Mouse (Mus musculus) adrenal gland, adult 8-10 months (tissue): Measurements from ENCODE around the gene Rev1. TPM values are rescaled to one million over a fixed set of nuclear protein-coding genes. Genes with fewer than 3 reads are reported as not detected.
A peak's percentile ranks its signal among the peaks of the same experiment; 100 is the strongest.
"Not testable (repeated sequence)": the region's sequence is repeated elsewhere in the genome, so short reads cannot be mapped to it uniquely, and the experiment has no call there.

Experiments
- DNase-seq: peaks from one replicate; pipeline ENCODE4 v3.0.0; 2022
- total RNA-seq, 4 experiments: library from RNA; stranded (reverse); gene quantifications; 2 replicates each; pipeline ENCODE4 v1.2.4; 2022

The Rev1 gene
- total RNA-seq, 4 experiments from 2014 or later, result 24.0 to 40.3 (median 30.9) TPM

DNA sequence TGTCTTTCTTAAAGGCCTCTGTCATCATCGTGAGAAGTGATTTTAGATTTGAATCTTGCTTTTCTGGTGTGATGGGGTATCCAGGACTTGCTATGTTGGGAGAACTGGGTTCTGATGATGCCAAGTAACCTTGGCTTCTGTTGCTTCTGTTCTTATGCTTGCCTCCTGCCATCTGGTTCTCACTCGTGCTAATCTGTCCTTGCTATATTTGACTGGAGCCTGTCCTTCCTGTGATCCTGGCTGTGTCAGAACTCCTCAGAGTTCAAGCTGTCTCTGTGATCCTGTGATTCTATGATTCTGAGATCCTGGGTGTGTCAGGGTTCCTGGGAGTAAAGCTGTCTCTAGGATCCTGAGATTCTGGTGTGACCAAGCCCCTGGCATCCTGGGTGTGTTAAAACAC lies 67.4 kb downstream of the Rev1 start:
- not testable (repeated sequence) for DNase-seq

DNA sequence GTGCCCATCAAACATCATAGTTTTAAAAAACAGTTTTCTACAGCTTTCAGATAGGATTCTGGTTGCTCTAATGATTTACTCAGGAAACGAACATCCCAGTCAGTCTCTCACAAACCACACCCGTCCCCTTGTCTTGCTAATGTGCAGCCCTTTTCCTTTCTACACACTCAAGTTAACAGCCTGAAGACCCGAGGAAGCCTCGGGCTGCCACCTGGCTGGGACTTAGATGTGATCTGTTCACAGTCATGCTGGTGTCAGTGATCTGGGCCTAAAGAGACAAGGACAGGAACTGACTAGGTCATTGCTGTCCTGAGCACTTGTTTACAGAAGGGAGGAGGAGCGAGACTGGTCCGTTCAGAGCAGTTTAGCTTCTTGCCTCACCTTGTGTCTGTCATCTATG lies 71.2 kb downstream of the Rev1 start:
- no peak for DNase-seq

DNA sequence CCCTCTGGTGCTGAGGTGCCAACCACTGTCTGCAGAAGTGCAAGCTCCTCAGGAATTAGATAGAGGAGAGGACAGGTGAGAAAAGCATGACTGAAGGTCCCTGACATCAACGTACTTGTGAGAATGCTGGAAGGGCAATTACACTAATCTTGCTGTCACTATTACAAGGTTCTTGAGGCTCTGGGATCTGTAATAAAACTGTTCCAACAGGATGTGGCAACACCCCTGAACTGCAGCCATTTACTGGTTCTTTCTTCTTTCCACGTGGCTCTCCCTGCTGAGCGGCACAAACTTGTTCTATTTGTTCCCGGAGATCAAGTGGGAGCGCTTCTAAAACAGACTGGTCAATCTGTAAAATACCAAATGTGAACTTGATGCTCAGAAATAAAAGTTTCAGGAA lies 74.4 kb downstream of the Rev1 start:
- peak; percentile 19 for DNase-seq

DNA sequence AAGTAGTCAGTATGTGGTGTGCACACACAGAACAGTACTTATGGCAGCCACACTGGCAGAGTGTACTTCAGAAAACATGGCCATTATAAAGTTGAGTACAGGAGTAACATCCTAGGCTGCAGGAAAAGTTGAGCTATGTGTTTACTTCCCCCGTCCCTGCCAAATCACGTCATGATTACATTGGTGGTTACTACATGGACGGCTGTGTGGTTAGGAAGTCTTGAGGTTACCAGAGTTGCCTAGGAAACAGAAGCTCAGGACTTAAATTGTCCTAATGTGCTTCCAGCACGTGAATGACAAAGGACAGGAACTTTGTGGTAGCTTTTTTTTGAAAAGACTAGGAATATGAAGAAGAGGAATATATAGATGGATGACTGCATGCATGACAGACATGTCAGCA lies 80.0 kb downstream of the Rev1 start:
- DNase-seq, result no peak

DNA sequence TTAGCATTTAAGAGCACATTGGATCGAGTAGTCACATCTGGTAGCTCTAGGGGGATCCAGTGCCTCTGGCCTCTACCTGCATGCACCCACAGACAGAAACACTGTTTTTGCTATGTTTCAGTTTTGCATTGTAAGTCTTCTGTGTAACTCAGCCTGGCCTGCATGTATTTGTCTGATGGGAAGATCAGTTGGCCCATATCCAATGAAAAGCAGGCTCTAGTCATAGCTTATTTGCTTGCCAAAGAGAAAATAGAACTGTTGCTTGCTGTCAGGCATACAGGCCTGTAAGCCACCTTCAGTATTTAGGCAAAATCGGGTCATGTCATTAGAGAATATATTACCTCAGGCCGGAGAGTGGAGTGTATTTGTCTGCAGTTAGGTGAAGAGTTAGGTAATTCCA lies 81.5 kb downstream of the Rev1 start:
- no peak for DNase-seq

DNA sequence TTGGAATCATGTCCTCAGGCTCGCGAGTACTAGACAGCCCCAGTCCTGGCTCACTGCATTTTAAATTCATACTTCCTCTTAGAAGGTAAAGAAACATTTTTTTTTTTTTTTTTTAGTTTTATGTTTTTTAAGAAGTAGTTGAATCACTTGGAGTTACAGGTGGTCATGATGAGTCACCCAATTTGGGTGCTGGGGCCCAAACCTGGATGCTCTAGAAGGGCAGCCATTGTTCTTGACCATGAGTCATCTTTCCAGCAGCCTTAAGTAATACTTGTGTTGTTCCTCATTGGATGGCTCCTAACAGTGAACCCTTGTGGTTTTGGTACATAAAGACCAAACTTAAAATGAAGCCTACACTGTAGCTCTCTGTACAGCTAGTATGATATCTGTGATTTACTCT lies 90.7 kb downstream of the Rev1 start:
- DNase-seq, result no peak

DNA sequence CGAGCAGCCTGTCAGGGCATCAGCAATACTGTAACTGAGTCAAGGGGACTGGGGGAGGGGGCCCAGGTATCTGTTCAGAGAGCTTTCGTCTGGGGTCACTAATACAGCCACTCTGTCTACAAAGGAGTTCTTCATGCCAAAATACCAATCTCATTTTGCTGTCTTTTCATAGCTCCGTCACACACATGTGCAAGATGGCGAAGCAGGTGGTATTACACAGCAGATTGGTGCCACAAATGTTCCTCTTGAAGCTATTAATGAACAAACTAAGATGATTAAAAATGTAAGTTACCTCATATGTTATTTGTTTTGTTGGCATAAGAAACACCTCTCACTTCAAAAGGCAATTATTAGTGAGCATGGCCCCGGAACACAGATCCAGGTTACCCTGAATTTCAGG lies 92.2 kb downstream of the Rev1 start:
- no peak for DNase-seq

DNA sequence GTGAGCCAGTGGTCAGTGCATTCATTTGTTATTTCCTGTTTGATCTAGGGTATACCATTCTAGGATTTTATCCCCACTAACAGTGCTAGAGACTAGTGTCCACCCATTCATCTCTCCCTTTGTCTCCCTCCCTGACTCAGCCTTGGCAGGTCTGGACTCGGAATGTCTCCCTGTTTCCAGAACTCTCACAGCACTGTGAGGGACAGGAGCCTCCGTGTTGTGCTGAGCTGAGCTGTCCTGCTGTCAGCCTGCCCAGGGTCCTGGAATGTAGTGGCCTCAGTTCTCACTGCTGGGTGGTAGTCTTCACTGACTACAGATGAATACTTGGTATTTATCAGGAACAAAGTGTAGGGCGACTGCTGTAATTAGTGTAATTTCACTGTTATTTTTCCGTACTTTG lies 94.1 kb downstream of the Rev1 start:
- no peak for DNase-seq

DNA sequence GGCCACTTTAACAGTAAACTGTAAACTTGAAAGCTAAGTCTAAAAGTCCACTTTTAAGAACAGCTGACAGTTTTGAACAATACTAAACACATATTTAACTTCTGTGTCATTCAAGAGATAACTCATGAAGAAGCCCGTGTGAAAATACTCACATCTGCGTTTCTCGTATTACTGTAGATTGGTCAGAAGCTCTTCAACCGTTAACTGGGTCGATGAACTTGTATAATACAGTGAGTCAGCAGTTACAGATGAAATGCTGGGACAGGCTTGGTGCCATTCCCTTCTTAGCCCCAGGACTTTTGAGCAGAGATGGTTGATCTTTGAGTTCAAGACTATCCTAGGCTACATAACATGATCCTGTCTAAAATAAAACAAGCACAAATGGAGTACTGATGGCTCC lies 98.2 kb downstream of the Rev1 start:
- DNase-seq, result no peak

DNA sequence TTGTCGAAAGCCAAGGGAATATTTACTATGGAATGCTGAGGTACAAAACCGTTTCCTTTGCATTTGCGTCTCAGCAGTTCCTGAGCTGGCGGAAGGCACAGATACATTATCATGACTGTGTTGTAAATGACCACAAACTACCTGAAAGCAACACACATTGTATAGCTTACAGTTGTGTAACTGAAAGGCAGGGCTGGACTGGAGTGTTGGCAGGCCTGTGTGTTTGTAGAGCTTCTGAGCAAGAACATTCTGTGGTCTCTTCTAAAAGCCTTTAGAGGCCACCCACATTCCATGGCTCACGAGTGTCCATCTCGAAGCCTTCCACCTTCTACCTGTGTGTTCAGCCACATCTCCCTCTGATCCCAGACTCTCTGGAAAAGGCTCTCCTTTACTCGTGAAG lies 102.3 kb downstream of the Rev1 start:
- no peak for DNase-seq

DNA sequence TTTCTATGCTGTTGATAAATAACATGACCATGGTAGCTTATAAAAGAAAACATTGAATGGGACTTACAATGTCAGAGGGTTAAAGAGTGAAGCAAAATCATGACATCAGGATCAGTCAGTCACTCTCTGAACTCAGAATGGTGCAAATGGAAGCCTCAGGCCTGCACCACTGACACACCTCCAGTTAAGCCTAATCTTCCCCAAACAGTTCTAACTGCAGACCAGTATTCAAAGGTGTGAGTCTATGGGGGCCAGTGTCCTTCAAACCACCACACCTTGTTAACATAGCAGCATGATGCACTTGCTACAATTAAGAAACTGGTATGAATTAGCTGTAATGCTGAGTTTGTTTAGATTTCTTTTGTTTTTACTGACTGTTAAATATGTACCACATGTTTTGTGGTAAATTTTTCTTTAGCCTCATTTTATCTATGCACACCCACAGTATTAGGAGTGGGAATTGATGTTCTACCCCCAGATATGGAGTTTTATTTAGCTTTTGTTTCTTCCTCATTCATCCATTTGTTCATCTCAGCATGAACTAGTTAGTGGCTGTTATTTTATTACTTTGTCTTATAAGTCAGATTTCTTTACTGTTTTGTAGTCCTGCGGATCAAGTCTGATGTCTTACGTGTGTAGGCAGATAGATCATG lies 114.9 kb downstream of the Rev1 start:
- no peak for DNase-seq

DNA sequence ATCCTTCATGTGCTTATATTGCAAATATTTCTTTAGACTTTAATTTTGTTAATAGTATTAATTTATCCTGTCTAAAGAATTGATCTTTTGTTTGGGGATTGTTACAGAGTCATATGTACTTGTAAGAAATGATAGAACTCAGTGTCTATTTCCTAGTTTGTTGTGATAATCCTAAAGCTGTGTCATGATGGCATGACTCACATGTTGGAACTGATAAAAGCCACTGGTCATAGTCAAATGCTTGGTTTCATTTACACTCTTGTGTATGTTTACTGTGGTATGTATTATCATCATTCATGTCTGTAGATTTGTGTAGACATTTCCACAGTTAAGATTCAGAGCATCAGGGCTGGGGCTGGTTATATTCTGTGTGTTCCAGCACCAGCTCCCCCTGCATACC lies 117.1 kb downstream of the Rev1 start:
- no peak for DNase-seq

DNA sequence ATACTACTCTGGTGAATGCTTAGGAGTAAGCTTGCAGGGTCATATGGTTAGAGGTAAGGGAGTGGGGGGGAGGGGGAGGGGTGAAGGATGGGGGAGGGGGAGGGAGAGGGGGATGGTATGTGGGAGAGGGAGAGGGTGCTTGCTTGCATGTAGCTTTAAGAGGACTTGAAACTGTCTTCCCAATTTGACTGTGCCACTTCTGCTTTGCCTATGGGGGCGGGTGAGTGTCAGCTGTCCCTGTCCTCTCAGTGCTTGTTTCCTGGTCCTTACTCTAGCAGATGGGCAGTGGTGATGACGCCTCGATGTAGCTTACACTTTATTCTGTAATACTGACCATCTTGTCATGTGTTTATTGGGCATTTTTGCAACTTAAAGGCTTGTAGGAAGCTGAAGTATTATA lies 117.5 kb downstream of the Rev1 start:
- DNase-seq, result no peak

DNA sequence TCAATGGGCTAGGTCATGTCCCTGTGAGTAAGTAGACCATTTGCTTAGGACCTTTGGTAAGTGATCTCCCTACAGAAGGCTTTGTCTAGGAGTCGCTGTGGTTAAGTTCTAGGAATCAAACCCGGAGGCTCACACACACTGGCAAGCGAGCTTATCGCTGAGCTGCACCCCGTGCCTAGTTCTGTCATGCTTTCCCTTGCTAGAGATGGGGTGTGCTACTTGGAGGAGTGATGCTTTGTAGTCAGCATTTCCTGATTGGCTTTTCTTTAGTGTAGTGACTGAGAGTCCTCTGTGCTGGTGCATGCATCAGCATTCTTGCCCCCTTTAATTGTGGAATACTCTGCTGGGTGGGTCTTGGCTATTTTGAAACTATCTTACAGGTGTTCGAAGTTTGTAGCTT lies 118.0 kb downstream of the Rev1 start:
- DNase-seq, result no peak

DNA sequence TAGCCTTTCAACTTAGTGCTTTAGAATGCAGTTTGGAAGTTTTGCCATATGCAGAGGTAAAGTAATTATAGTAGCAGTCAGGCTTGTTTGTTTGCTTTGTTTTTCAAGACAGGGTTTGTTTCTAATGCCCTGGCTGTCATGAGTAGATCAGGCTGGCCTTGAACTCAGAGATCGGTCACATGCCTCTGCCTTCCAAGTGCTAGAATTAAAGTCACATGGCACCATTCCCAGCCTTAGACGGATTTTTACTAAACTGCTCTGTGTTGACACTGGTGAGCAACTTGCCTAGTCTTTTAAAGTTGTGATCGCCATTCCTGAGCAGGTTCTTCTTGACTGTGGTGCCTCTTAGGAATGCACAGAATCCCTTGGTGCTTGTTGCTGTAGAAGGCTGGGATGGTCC lies 122.9 kb downstream of the Rev1 start:
- DNase-seq, result peak; percentile 30

DNA sequence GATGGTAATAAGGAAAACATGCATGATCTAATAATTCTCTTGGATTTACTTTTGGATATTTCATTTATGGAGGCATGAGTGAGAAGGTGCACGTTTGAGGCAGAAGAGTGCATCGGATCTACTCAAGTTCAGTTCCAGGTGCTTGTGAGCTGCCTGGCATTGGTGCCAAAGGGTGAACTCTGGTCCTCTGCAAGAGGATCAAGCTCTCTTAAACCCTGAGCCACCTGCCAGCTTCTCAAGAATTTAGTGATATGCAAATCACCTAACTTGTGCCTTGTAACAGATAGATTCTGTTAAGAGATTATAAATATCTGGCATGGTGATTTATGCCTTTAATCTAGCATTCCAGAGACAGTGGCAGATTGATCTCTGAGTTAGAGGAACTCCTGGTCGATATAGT lies 126.6 kb downstream of the Rev1 start:
- DNase-seq, result no peak

Other genes starting within 250 kb of the Rev1 start
- gene Mitd1, start 239.4 kb downstream of the Rev1 start, total RNA-seq, result 10 to 100 TPM; 11.9 to 16.9 (median 15.1) TPM
- gene Mrpl30, start 239.3 kb downstream of the Rev1 start, total RNA-seq, result 100 to 1,000 TPM; 146 to 176 (median 161) TPM
- gene Lyg2, start 213.3 kb downstream of the Rev1 start, total RNA-seq, result not detected
- gene Lyg1, start 172.0 kb downstream of the Rev1 start, total RNA-seq, result not detected
- gene Txndc9, start 131.9 kb downstream of the Rev1 start, total RNA-seq, result 10 to 100 TPM; 74.0 to 87.7 (median 83.5) TPM
- 10 to 100 TPM; 44.4 to 53.0 (median 48.8) TPM for gene Eif5b, start 131.8 kb downstream of the Rev1 start, total RNA-seq